Mouse (Mus musculus): ENCODE measurements around the gene Sys1. TPM values are rescaled to one million over a fixed set of nuclear protein-coding genes. Genes with fewer than 3 reads are reported as not detected.
A peak's percentile ranks its signal among the peaks of the same experiment; 100 is the strongest.

The Sys1 gene
- total and polyA plus RNA-seq, 2 experiments from 2014 or later = 39.1 to 71.8 TPM

- peaks cover 6% of the 10 kb centered on the region; the same call in 1 of the 2 replicates for H3K27me3 ChIP-seq (ENCODE audit: control insufficient read depth, insufficient read depth, low read length)
- ATAC-seq (ENCODE audit: insufficient read depth, low read depth) = no peak
- no peak for DNase-seq (ENCODE audit: low spot score)
- no peaks in the 10 kb centered on the region for H3K9me3 ChIP-seq (replicated peaks; ENCODE audit: control insufficient read depth, low read length)
- 75% methylated on average over 3 of the region's 3 CpGs for WGBS
- H3K36me3 ChIP-seq (replicated peaks; ENCODE audit: control insufficient read depth, insufficient read depth, low read length) = no peaks in the 10 kb centered on the region
- no peak overlapping the region for H3K27ac ChIP-seq (ENCODE audit: low read depth)
- TF ChIP-seq CTCF (IDR thresholded peaks at IDR 0.05; ENCODE audit: low read depth) = no peak
- TF ChIP-seq EP300 (IDR thresholded peaks at IDR 0.05; ENCODE audit: low read depth) = no peak
- H3K4me2 ChIP-seq (ENCODE audit: low read depth, low read length) = no peak overlapping the region
- H3K9ac ChIP-seq (replicated peaks; ENCODE audit: low read depth, low read length) = no peak overlapping the region
- H3K4me3 ChIP-seq (ENCODE audit: low read depth, low read length) = no peak overlapping the region
- peaks cover 42% of the 10 kb centered on the region for H3K4me1 ChIP-seq (ENCODE audit: control insufficient read depth, insufficient read depth)
These were observed 22.1 kb upstream of the Sys1 start for GRCm38 (mm10) chr2:164434681-164435080.

- TF ChIP-seq CTCF (IDR thresholded peaks at IDR 0.05; ENCODE audit: low read depth) (no peak), EP300 (IDR thresholded peaks at IDR 0.05; ENCODE audit: low read depth) (no peak)
- H3K27ac ChIP-seq (ENCODE audit: low read depth) = no peak overlapping the region
- H3K9ac ChIP-seq (replicated peaks; ENCODE audit: low read depth, low read length) = no peak overlapping the region
- no peak for DNase-seq (ENCODE audit: low spot score)
- no peaks in the 10 kb centered on the region for H3K9me3 ChIP-seq (replicated peaks; ENCODE audit: control insufficient read depth, low read length)
- no peak for ATAC-seq (ENCODE audit: insufficient read depth, low read depth)
- peaks cover 6% of the 10 kb centered on the region; the same call in 1 of the 2 replicates for H3K27me3 ChIP-seq (ENCODE audit: control insufficient read depth, insufficient read depth, low read length)
- no peaks in the 10 kb centered on the region for H3K36me3 ChIP-seq (replicated peaks; ENCODE audit: control insufficient read depth, insufficient read depth, low read length)
- WGBS = 39% methylated on average over 5 of the region's 5 CpGs
- no peak overlapping the region for H3K4me3 ChIP-seq (ENCODE audit: low read depth, low read length)
- H3K4me2 ChIP-seq (ENCODE audit: low read depth, low read length) = no peak overlapping the region
- H3K4me1 ChIP-seq (ENCODE audit: control insufficient read depth, insufficient read depth) = peaks cover 42% of the 10 kb centered on the region
These were observed 21.3 kb upstream of the Sys1 start for GRCm38 (mm10) chr2:164435216-164436090.

GRCm38 (mm10) chr2:164436215-164436913, 20.4 kb upstream of the Sys1 start:
- Histone ChIP-seq H3K4me2 (ENCODE audit: low read depth, low read length) (no peak overlapping the region), H3K4me3 (ENCODE audit: low read depth, low read length) (no peak overlapping the region), H3K27me3 (ENCODE audit: control insufficient read depth, insufficient read depth, low read length) (peaks cover 12% of the 10 kb centered on the region), H3K4me1 (ENCODE audit: control insufficient read depth, insufficient read depth) (peaks cover 42% of the 10 kb centered on the region), H3K27ac (ENCODE audit: low read depth) (peak overlapping the region; percentile 26; the same call in 1 of the 2 replicates), H3K9me3 (replicated peaks; ENCODE audit: control insufficient read depth, low read length) (no peaks in the 10 kb centered on the region), H3K9ac (replicated peaks; ENCODE audit: low read depth, low read length) (no peak overlapping the region; the same call in 1 of the 2 replicates), H3K36me3 (replicated peaks; ENCODE audit: control insufficient read depth, insufficient read depth, low read length) (no peaks in the 10 kb centered on the region)
- DNase-seq (ENCODE audit: low spot score) (no peak), ATAC-seq (ENCODE audit: insufficient read depth, low read depth) (no peak)
- TF ChIP-seq EP300 (IDR thresholded peaks at IDR 0.05; ENCODE audit: low read depth) (no peak), CTCF (IDR thresholded peaks at IDR 0.05; ENCODE audit: low read depth) (no peak)
- 39% methylated on average over 8 of the region's 8 CpGs for WGBS

DNA sequence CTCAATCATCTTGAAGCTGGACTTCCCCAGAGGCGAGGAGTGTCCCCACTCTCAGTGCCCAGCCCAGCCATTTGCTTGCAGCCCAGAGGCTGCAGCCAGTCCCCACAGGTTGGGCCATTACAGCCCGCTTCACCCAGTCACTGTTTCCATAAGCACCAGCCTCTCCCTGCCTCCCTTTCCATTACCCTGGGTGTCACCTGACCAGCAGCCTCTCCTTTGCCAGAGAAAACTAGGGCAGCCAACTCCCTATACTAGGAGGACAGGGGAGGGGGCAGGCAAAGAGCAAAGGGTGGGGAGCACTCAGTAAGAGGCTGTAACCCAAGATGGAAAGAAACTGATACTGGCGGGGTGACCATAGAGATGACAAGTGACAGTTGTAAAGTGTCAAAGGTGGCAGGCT, 19.8 kb upstream of the Sys1 start:
- H3K9me3 ChIP-seq (replicated peaks; ENCODE audit: control insufficient read depth, low read length) = no peaks in the 10 kb centered on the region
- no peak overlapping the region for H3K4me3 ChIP-seq (ENCODE audit: low read depth, low read length)
- H3K27me3 ChIP-seq (ENCODE audit: control insufficient read depth, insufficient read depth, low read length) = peaks cover 16% of the 10 kb centered on the region
- peaks cover 42% of the 10 kb centered on the region for H3K4me1 ChIP-seq (ENCODE audit: control insufficient read depth, insufficient read depth)
- 63% methylated on average over 3 of the region's 3 CpGs for WGBS
- DNase-seq (ENCODE audit: low spot score) (no peak), ATAC-seq (ENCODE audit: insufficient read depth, low read depth) (peak; percentile 31)
- H3K36me3 ChIP-seq (replicated peaks; ENCODE audit: control insufficient read depth, insufficient read depth, low read length) = no peaks in the 10 kb centered on the region
- no peak overlapping the region for H3K4me2 ChIP-seq (ENCODE audit: low read depth, low read length)
- no peak for TF ChIP-seq CTCF (IDR thresholded peaks at IDR 0.05; ENCODE audit: low read depth)
- TF ChIP-seq EP300 (IDR thresholded peaks at IDR 0.05; ENCODE audit: low read depth) = no peak
- H3K27ac ChIP-seq (ENCODE audit: low read depth) = peak overlapping the region; percentile 26; the same call in 1 of the 2 replicates
- no peak overlapping the region; the same call in 1 of the 2 replicates for H3K9ac ChIP-seq (replicated peaks; ENCODE audit: low read depth, low read length)

- Histone ChIP-seq H3K4me1 (ENCODE audit: control insufficient read depth, insufficient read depth) (peaks cover 43% of the 10 kb centered on the region), H3K9me3 (replicated peaks; ENCODE audit: control insufficient read depth, low read length) (no peaks in the 10 kb centered on the region), H3K4me3 (ENCODE audit: low read depth, low read length) (no peak overlapping the region), H3K9ac (replicated peaks; ENCODE audit: low read depth, low read length) (no peak overlapping the region), H3K36me3 (replicated peaks; ENCODE audit: control insufficient read depth, insufficient read depth, low read length) (no peaks in the 10 kb centered on the region), H3K27me3 (ENCODE audit: control insufficient read depth, insufficient read depth, low read length) (peaks cover 19% of the 10 kb centered on the region), H3K4me2 (ENCODE audit: low read depth, low read length) (no peak overlapping the region), H3K27ac (ENCODE audit: low read depth) (no peak overlapping the region)
- WGBS = 73% methylated on average over 6 of the region's 6 CpGs
- ATAC-seq (ENCODE audit: insufficient read depth, low read depth) (no peak), DNase-seq (ENCODE audit: low spot score) (no peak)
- no peak for TF ChIP-seq EP300 (IDR thresholded peaks at IDR 0.05; ENCODE audit: low read depth)
- no peak for TF ChIP-seq CTCF (IDR thresholded peaks at IDR 0.05; ENCODE audit: low read depth)
These were observed 19.1 kb upstream of the Sys1 start for GRCm38 (mm10) chr2:164437710-164438109.
